Mouse (Mus musculus) liver, postnatal 0 days (tissue): Measurements from ENCODE around the gene Pitx3.

Source experiments
- CTCF ChIP-seq: sonication (generic); IDR thresholded peaks from 2 replicates; pipeline ENCODE4 v1.5.1; 2016; ENCODE audit warnings: antibody characterized with exemption, low read depth
- EP300 ChIP-seq: IDR thresholded peaks from 2 replicates; pipeline ENCODE4 v1.6.1; 2016; ENCODE audit warnings: antibody characterized with exemption, low read depth, mild to moderate bottlenecking

- TF ChIP-seq CTCF (no peak), EP300 (no peak)
Observed at GRCm38 (mm10) chr19:46096396-46096795, 51.7 kb downstream of the Pitx3 start.
